Mouse (Mus musculus): ENCODE data around the gene Strn3.

GRCm38 (mm10) chr12:51729827-51730226 lies 38.1 kb upstream of the Strn3 start:
- TF ChIP-seq POLR2A (IDR thresholded peaks at IDR 0.05; ENCODE audit: low read depth, low read length) (no peak), CTCF (conservative IDR thresholded peaks at IDR 0.05; ENCODE audit: insufficient read depth, insufficient read length, low read depth, low read length) (no peak)

All from kidney, adult 2 months (tissue).